Mouse (Mus musculus): ENCODE results near the gene Olfr97.

GRCm38 (mm10) chr17:37250544-37250943, 13.4 kb upstream of the Olfr97 start:
- peak; percentile 28; the same call in 1 of the 2 replicates for TF ChIP-seq CTCF (IDR thresholded peaks at IDR 0.05; ENCODE audit: borderline replicate concordance, insufficient read depth, low read depth, low read length)
- TF ChIP-seq POLR2A (IDR thresholded peaks at IDR 0.05; ENCODE audit: borderline replicate concordance, insufficient read depth, low read length): no peak

Data from cerebellum, adult 2 months (tissue).